Mouse (Mus musculus) hindbrain, embryonic 13.5 days (tissue): ENCODE data around the gene Morc4. TPM values are rescaled to one million over a fixed set of nuclear protein-coding genes. Genes with fewer than 3 reads are reported as not detected.

ENCODE experiments used
- ATAC-seq: fragments of 200-750 bp; cut with Nextera tagmentation; 2 replicates; pipeline ENCODE4 v1.8.0; 2017; ENCODE audit warnings: moderate TSS enrichment; ENCODE audit not compliant: low FRiP score
- H3K27ac ChIP-seq: fragments of 300-500 bp; sonication (generic); 2 replicates; pipeline ENCODE4 v1.5.1; 2015; ENCODE audit warnings: inconsistent platforms, mild to moderate bottlenecking, moderate library complexity
- H3K27me3 ChIP-seq: fragments of 300-500 bp; sonication (generic); 2 replicates; pipeline ENCODE4 v1.6.1; 2015; ENCODE audit warnings: mild to moderate bottlenecking, inconsistent platforms
- H3K36me3 ChIP-seq: fragments of 300-500 bp; sonication (generic); 2 replicates; pipeline ENCODE4 v1.6.1; 2015; ENCODE audit warnings: mild to moderate bottlenecking, inconsistent platforms
- H3K4me1 ChIP-seq: fragments of 300-500 bp; sonication (generic); replicated peaks from 2 replicates; pipeline ENCODE4 v1.6.1; 2015; ENCODE audit warnings: inconsistent platforms
- H3K4me2 ChIP-seq: fragments of 300-500 bp; sonication (generic); 2 replicates; pipeline ENCODE4 v1.6.1; 2015; ENCODE audit warnings: inconsistent platforms, mild to moderate bottlenecking, moderate library complexity
- H3K4me3 ChIP-seq: fragments of 300-500 bp; sonication (generic); 2 replicates; pipeline ENCODE4 v1.5.1; 2015; ENCODE audit warnings: mild to moderate bottlenecking, inconsistent platforms
- H3K9ac ChIP-seq: fragments of 300-500 bp; sonication (generic); 2 replicates; pipeline ENCODE4 v1.6.1; 2015; ENCODE audit warnings: mild to moderate bottlenecking, inconsistent platforms
- H3K9me3 ChIP-seq: fragments of 300-500 bp; sonication (generic); 2 replicates; pipeline ENCODE4 v1.6.1; 2016; ENCODE audit warnings: inconsistent platforms
- WGBS: fragments of 180-500 bp; shearing (Covaris S2); methylation state at CpG from one replicate; pipeline ENCODE4 v1.1.7; 2015; 5-methylcytosine and 5-hydroxymethylcytosine counted together
- polyA plus RNA-seq: library from polyadenylated mRNA; unstranded; fragments of >200 nt; fragmentation: Nextera tagmentation; extraction: Ambion mirVana; gene quantifications from 2 replicates; pipeline ENCODE4 v1.2.1, GENCODE M21; 2015

Gene Morc4
- polyA plus RNA-seq, 1 experiment from 2014 or later, result 4.4 TPM

DNA sequence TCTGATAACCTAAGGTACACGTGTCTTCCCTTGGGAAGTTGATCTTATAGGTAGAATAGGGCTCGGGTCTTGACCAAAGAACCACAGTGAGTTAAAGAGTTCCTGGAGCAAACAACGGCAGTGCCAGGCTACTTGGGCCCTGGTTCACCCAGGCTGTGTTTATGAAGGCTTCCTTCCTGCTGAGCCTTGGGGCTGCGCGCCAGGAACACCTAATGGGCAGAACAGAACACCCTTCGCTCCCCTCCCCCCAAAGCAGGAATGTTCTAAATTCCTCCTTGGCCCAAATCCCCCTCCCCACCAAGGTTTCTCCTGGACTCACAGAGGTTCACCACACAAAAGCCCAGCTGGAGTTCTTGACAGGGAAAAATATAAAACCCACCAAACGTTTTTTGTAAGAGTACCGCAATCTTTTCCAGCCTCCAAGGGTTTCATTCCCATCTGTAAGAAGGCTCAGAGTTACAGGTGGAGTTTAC lies 71.0 kb downstream of the Morc4 start, which contains the start of gene Cldn2:
TSS of gene Cldn2 (plus strand) at position 423 of the 473 bp plus-strand sequence.
- Histone ChIP-seq H3K9me3 (no peaks in the 10 kb centered on the region), H3K4me1 (no peaks in the 10 kb centered on the region), H3K4me2 (no peak within 1 kb of the TSS), H3K4me3 (no peak within 1 kb of the TSS), H3K27ac (no peak within 1 kb of the TSS), H3K36me3 (no peaks in the 10 kb centered on the region), H3K27me3 (no peaks in the 10 kb centered on the region), H3K9ac (no peak within 1 kb of the TSS)
- ATAC-seq, result no peak
- WGBS, result 67% methylated on average over 8 of the region's 8 CpGs

DNA sequence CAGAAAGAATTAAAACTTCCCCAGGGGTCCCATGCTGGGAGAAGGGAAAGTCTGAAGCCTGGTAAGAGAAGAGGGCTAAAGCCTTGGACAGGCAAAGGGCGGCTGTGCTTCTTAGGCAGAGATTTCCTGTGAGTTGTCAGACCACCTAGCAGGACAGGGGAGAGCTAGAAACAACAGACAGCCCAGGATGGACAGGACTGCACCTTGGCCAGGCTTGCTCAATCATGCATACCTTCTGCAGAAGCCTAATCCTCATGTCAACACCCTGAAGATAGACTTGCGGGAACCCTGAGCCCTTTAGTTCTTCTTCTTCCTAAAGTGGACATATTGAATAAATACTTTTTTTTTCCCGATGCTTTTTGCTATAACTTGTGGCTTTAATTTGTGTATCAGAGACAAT lies 71.5 kb downstream of the Morc4 start:
- no peak for ATAC-seq
- WGBS, result 84% methylated on average over 3 of the region's 3 CpGs
- H3K9me3 ChIP-seq, result no peaks in the 10 kb centered on the region
- H3K4me2 ChIP-seq, result no peak overlapping the region
- H3K4me3 ChIP-seq, result no peak overlapping the region
- H3K27me3 ChIP-seq, result no peaks in the 10 kb centered on the region
- no peaks in the 10 kb centered on the region for H3K4me1 ChIP-seq
- no peak overlapping the region for H3K9ac ChIP-seq
- no peak overlapping the region for H3K27ac ChIP-seq
- no peaks in the 10 kb centered on the region for H3K36me3 ChIP-seq

DNA sequence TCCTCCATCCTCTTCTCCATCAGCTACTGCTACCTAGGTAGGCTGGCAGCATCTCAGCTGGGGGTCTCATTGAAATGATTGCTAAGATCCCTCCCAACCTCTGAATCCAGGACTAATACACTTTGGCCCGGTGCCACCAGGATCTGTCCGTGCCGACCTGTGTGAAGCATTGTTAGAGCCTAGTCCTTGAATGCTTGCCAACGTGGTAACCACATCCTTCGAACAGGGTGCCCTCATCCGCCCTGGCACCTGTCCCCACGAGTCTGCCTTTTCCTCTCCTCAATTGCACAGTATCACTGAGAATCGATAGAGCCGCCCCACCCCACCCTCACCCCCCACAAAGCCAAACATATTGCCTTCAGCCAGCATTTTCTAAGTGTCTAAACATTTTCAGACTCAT lies 73.6 kb downstream of the Morc4 start:
- 84% methylated on average over 9 of the region's 9 CpGs for WGBS
- no peak overlapping the region for H3K4me3 ChIP-seq

DNA sequence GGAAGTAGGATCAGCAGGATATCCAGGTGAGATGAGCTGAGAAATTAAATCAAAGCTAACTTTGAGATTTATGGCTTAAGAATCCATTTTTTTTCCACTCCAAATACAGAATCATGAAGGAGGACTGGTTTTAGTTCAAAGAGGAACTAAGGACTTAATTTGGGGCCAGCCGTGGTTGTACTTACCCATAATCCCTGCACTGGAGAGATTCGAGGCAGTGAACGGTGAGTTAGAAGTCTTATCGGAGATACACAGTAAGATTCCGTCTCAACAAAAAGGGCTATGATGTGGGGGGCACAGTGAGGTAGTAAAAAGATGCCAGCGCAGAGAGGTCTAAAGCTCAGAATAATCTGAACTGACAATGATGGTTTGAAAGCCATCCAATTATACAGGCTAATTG lies 75.4 kb downstream of the Morc4 start:
- Histone ChIP-seq H3K9me3 (no peaks in the 10 kb centered on the region), H3K4me1 (no peaks in the 10 kb centered on the region), H3K27me3 (0 out of 2 replicates have a peak, but pooled peaks cover 2% of the 10 kb centered on the region), H3K4me3 (no peak overlapping the region), H3K27ac (no peak overlapping the region), H3K36me3 (no peaks in the 10 kb centered on the region), H3K4me2 (no peak overlapping the region), H3K9ac (no peak overlapping the region)
- ATAC-seq, result no peak
- WGBS, result 86% methylated on average over 6 of the region's 6 CpGs

More for the DNA sequence above, 73.6 kb downstream of the Morc4 start:
- ATAC-seq, result no peak
- Histone ChIP-seq H3K9ac (no peak overlapping the region), H3K27ac (no peak overlapping the region), H3K36me3 (no peaks in the 10 kb centered on the region), H3K4me2 (no peak overlapping the region), H3K4me1 (no peaks in the 10 kb centered on the region), H3K27me3 (no peaks in the 10 kb centered on the region), H3K9me3 (no peaks in the 10 kb centered on the region)

DNA sequence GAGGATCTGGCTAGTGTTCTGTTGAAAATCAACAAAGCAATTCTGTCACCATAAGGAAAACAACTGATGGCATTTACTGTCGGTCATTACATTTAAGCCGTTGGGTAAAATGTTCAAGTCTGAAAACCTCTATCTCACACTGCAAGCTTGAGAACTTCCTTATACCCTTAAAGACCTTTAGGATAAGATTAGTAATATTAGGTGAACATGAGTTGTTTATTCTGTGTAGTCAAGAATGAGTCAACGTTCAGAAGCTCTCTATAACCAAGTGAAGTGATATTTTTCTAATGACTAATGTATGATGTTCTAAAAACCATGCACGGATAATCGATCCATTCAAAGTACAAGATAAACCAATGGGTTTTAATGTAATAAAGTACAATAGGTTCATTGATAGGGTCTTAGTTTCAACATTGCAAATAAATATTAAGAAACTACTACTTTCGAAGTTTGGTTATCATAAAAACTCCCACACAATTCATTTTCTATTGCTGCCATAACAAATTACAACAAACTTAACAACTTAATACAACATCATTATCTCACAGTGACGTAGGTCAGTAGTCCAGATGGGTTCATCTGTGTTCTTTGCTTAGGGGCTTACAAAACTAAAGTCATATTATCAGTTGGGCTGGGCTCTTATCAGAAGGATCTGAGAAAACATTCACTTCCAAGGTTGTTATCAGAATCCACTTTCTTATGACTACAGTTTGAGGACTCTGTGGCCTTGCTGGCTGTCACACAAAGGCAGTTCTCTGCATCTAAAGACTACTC lies 77.2 kb downstream of the Morc4 start:
- Histone ChIP-seq H3K4me3 (no peak overlapping the region), H3K27me3 (peaks cover 7% of the 10 kb centered on the region; the same call in 1 of the 2 replicates), H3K9me3 (no peaks in the 10 kb centered on the region), H3K4me2 (no peak overlapping the region), H3K9ac (no peak overlapping the region), H3K27ac (no peak overlapping the region), H3K4me1 (no peaks in the 10 kb centered on the region), H3K36me3 (no peaks in the 10 kb centered on the region)
- no peak for ATAC-seq
- WGBS, result 86% methylated on average over 7 of the region's 7 CpGs

DNA sequence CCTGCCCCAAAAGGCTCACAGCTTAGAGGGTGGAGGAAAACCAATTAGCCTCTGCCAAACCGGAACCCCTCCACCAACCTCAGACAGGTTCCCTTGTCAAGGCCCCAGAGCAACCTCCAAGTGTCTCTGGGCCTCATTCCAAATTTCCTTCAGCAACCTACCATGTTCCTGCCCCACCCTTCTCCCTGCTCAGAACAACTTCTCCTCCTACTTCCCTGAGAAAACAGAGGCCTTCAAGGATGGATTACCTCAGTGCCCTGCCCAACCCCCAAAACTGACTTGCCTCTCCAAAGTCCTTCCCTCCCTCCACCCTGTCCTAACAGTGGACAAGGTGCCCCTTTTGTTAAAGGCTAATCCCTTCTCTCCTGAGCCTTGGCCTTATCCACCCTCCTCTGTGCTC lies 85.7 kb downstream of the Morc4 start:
- Histone ChIP-seq H3K27ac (no peak overlapping the region), H3K4me1 (peaks cover 3% of the 10 kb centered on the region; the same call in 1 of the 2 replicates), H3K4me3 (no peak overlapping the region), H3K27me3 (peaks cover 28% of the 10 kb centered on the region; the same call in 1 of the 2 replicates), H3K4me2 (no peak overlapping the region), H3K9me3 (no peaks in the 10 kb centered on the region), H3K9ac (no peak overlapping the region), H3K36me3 (no peaks in the 10 kb centered on the region)
- 72% methylated on average over 1 of the region's 1 CpGs for whole genome bisulfite sequencing
- no peak for ATAC-seq

DNA sequence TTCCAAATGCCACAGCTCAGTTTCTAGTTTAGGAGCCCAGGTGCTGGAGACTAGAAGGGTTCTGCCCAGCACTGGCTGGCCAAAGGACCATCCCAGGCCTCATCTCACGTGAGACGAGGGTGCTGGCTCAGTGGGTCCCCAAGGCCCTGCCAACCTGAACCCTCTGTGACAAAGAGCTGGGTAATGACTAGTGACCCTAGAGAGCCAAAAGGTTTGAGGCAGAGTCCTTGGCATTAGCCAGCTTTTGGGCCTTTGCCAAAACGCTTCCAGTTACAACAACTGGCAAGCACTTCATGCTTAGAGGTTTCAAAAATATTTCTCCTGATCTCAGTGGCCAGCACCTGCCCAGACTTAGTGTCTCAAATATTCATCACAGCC lies 88.4 kb downstream of the Morc4 start:
- Histone ChIP-seq H3K27ac (no peak overlapping the region), H3K4me1 (peaks cover 3% of the 10 kb centered on the region; the same call in 1 of the 2 replicates), H3K4me2 (no peak overlapping the region), H3K9ac (no peak overlapping the region), H3K9me3 (no peaks in the 10 kb centered on the region), H3K27me3 (peaks cover 34% of the 10 kb centered on the region; the same call in 1 of the 2 replicates), H3K36me3 (no peaks in the 10 kb centered on the region), H3K4me3 (no peak overlapping the region)
- no peak for ATAC-seq
- 39% methylated on average over 3 of the region's 3 CpGs for WGBS

DNA sequence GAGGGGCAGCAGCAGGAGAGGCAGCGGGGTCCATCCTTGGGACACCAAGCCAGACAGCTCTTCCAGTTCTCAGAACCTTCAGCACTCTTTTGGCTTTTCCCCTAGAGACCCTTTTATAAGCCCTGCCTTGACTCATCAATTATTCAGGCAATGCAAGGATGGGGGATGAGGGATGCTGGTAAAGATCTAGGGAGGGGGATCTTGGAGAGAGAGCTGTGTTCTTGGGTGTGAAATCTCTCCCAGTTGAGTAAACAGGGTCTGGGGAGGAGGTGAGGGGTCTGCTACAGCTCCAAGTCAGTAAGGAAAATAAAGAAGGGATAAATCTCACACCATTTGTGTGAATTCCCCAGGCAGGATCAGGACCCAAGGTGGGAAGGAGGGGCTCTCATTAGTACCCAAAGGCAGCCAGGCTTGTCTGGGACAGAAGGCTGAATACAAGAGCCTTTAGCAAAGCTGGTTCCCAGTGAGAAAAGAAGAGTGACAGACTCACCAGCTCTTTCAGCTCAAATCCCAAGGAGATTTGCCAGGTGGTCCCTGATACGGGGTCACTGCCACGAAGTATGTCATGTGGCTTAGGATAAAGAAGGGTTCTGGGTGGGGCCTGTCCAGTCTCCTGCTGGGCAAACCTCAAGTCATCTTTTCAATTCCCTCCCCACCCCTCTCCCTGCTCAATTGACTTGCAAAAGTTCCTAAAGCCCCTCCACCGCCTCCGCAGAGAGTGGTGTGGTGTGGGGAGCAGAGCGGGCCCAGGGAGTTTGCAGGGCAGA lies 89.0 kb downstream of the Morc4 start, which contains the start of gene Ripply1:
TSS of gene Ripply1 (minus strand) at position 76 of the 767 bp plus-strand sequence.
- Histone ChIP-seq H3K9me3 (no peaks in the 10 kb centered on the region), H3K4me1 (peaks cover 3% of the 10 kb centered on the region; the same call in 1 of the 2 replicates), H3K4me2 (no peak within 1 kb of the TSS), H3K36me3 (no peaks in the 10 kb centered on the region), H3K4me3 (no peak within 1 kb of the TSS), H3K27ac (no peak within 1 kb of the TSS), H3K27me3 (peaks cover 34% of the 10 kb centered on the region; the same call in 1 of the 2 replicates), H3K9ac (no peak within 1 kb of the TSS)
- WGBS, result 23% methylated on average over 6 of the region's 6 CpGs
- peak; percentile 46; the same call in 1 of the 2 replicates for ATAC-seq

DNA sequence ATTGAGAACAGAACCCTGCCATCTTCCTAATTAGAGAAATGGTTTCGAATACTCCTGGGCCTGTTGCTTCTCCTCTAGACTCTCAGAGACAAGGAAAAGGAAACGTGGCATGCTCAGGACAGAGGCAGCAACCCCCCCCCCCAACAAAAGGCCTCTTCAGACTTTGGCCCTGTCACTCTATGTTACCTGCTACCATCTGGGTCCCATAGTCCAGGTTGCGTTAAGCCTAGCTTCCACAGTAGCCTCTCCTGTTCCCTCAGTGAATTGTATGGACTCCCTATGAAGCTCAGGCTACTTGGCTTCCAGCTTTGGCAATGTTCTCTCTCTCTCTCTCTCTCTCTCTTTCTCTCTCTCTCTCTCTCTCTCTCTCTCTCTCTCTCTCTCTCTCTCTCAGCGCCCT lies 89.9 kb downstream of the Morc4 start:
- Histone ChIP-seq H3K9ac (no peak overlapping the region), H3K36me3 (no peaks in the 10 kb centered on the region), H3K4me1 (peaks cover 3% of the 10 kb centered on the region; the same call in 1 of the 2 replicates), H3K4me3 (no peak overlapping the region), H3K4me2 (no peak overlapping the region), H3K9me3 (no peaks in the 10 kb centered on the region), H3K27ac (no peak overlapping the region), H3K27me3 (peaks cover 34% of the 10 kb centered on the region; the same call in 1 of the 2 replicates)
- 65% methylated on average over 4 of the region's 4 CpGs for WGBS
- no peak for ATAC-seq

DNA sequence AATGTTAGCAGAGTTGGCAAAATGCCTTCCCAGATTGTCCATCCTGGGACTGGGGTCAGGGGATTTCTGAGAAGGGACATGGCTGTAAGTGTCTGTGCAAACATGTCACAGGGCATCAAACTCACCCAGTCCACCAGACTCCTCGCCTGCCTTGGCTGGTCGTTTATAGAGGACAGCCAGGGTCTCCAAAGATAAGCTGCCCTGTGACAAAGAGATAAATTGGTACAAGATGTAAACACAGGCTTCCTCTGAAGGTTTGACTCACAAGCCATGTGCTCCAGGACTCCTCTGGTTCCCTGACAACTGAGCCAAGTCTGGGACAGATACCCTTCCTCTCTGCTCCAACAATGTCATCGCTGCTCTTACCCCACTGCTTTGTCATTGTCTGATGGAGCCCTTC lies 90.5 kb downstream of the Morc4 start:
- Histone ChIP-seq H3K4me2 (no peak overlapping the region), H3K9ac (no peak overlapping the region), H3K4me1 (peaks cover 3% of the 10 kb centered on the region; the same call in 1 of the 2 replicates), H3K36me3 (no peaks in the 10 kb centered on the region), H3K9me3 (no peaks in the 10 kb centered on the region), H3K27ac (no peak overlapping the region), H3K27me3 (peaks cover 33% of the 10 kb centered on the region; the same call in 1 of the 2 replicates), H3K4me3 (no peak overlapping the region)
- 64% methylated on average over 3 of the region's 3 CpGs for WGBS
- ATAC-seq, result no peak

DNA sequence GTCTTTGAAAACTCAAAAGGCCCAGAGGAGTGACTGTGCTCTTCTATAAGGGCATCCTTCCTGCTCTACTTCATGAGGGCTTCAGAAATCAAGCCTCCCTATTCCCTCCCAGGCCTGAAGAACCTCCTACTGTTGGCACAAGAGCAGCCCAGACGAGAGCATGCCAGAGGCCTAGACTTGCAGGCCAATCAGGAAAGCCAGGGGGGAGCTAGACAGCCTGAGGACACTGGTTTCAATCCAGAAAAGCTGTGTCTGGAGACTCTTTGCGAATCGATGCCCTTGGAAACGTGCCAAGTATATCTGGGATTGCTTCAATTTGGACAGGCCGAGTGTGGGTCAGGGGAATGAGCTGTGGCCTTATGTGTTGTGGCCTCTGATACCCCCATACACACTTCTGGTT lies 92.1 kb downstream of the Morc4 start:
- H3K9me3 ChIP-seq, result no peaks in the 10 kb centered on the region
- H3K4me3 ChIP-seq, result no peak overlapping the region
- H3K4me2 ChIP-seq, result no peak overlapping the region
- peaks cover 3% of the 10 kb centered on the region; the same call in 1 of the 2 replicates for H3K4me1 ChIP-seq
- peaks cover 42% of the 10 kb centered on the region; the same call in 1 of the 2 replicates for H3K27me3 ChIP-seq
- H3K9ac ChIP-seq, result no peak overlapping the region
- H3K27ac ChIP-seq, result no peak overlapping the region
- 80% methylated on average over 5 of the region's 5 CpGs for WGBS
- no peaks in the 10 kb centered on the region for H3K36me3 ChIP-seq
- ATAC-seq, result no peak

DNA sequence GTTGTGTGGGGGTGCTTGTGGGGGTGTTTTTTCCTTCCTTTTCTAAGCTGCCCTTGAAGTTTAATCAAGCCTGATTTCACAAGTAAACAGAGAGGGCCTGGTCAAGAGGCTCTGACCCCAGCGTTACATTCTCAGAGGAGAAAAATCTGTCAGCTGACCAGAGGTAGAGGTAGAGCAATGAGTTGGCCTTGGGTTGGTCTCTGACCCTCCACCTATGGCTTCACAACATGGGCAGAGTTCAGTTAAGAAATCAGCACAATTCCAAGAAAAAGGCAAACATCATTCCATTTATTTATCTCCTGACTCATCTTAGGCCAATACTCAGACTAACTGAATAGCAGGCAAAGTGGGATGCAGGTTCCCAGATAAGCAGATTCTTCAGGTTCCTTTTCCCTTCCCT lies 92.6 kb downstream of the Morc4 start:
- Histone ChIP-seq H3K4me1 (peaks cover 3% of the 10 kb centered on the region; the same call in 1 of the 2 replicates), H3K36me3 (no peaks in the 10 kb centered on the region), H3K4me3 (no peak overlapping the region), H3K27me3 (peaks cover 42% of the 10 kb centered on the region; the same call in 1 of the 2 replicates), H3K9ac (no peak overlapping the region), H3K27ac (no peak overlapping the region), H3K9me3 (no peaks in the 10 kb centered on the region), H3K4me2 (no peak overlapping the region)
- ATAC-seq, result no peak
- 64% methylated on average over 1 of the region's 1 CpGs for WGBS
